Mouse (Mus musculus) layer of hippocampus, adult 18-20 months (tissue): ENCODE measurements around the gene Psmb10. TPM values are rescaled to one million over a fixed set of nuclear protein-coding genes. Genes with fewer than 3 reads are reported as not detected.

Experiments
- DNase-seq, 2 experiments: peaks; one replicate each; pipeline ENCODE4 v3.0.0; 2022; ENCODE audit warnings: low spot score in 2 of 2
- total RNA-seq, 2 experiments: library from RNA; stranded (reverse); gene quantifications; 2 replicates each; pipeline ENCODE4 v1.2.3; 2021

The Psmb10 gene
- total RNA-seq, 2 experiments from 2014 or later: 62.5 to 74.3 TPM

DNA sequence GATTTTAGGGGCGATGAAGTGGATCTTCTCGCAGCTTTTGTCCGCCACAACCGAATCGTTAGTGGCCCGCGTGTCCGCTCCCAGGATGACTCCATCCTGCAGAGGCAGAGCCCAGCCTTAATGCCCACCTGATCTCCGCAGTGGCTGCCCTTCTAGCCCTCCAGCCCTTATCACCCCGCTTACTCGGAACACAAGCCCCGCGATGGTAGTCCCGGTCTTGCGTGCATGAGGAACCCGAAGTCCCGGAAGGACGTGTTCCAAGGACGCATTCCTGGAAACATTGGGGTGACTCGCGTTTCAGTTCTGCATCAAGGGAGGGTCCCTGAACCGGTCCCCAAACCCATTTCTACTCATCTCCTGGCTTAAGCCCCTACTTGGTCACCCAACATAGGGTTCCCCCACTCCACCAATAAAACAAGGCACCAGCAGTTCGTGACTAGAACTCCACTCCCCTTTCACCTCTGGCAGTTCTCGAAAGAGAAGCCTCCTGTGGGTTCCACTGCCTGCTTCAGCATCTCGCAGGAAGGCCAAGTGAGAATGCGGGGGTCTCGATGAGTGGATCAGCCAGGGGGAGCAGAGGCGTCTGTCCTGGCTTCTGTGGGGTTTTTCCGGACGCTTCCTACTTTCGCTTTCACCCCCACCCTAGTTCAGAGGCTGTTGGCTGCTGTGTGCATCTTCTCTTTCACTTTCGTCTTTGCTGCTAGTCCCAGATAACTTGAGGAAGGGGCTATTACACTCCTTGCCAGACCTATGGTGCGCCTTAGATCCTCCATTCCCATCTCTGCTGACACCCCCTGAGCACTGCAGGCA is 543 bp downstream of the Psmb10 start:
- peak in 1 of 2 experiments; percentile 60 for DNase-seq

DNA sequence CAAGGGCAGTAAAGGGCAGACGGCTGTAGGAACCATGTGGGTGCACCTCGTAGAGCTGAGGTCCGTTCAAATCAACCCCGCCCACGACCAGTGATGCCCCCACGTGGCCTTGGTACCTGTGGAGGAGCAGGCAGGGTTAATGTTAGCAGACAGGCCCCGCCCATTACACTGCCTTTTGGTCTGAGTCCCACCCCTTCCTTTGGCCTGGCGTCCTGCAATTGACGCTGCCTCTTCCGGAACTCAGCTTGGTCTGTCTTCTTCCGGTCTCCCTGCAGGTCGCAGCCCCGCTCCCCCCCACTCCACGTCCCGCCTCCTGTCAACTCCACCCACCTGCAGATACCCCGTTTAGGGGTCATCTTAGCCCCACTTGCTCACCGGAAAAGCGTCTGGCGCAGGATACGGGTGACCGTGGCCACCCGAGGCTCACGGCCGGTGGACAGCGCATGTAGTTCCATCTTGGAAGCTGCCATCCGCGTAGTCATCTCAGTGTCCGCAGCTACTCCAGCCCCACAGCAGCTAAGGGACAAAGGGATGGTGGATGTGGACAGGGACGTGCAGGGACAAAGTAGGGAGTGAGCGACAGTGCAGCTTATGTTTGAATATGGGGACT is 1.3 kb downstream of the Psmb10 start:
- peak; percentile 81 to 90 for DNase-seq

DNA sequence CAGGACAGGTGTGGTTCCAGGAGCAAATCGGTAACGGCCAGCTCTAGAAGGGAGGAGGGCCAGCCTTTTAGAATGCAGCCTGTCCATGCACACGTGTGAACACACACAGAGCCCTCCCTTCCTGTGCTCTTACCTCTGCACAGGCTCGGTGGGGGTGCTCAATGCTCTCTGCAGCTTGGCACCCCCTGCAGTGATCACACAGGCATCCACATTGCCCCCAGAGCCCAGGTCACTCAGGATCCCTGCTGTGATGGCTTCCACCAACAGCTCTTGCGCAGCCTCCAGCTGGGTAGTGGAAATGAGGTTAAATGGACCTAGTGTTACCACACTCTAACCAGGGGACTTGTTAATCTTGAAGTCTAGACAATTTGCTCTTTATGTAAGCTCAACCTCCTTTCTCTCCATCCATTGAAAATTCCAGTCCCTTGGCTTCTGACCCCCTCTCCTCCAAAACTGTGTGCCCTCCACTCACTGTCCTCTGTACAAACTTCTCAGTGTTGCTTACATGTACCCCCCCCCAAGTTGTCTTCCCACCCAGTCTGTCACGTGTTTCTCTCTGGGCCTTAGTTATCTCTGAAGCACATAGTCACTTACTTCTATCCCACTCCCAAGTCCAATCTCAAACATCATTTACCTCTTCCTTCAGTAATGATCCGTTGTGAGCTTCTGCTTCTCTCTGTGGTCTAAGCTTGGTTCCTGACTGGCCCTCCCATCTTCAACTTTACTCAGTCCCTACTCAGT is 2.2 kb downstream of the Psmb10 start:
- no peak for DNase-seq

DNA sequence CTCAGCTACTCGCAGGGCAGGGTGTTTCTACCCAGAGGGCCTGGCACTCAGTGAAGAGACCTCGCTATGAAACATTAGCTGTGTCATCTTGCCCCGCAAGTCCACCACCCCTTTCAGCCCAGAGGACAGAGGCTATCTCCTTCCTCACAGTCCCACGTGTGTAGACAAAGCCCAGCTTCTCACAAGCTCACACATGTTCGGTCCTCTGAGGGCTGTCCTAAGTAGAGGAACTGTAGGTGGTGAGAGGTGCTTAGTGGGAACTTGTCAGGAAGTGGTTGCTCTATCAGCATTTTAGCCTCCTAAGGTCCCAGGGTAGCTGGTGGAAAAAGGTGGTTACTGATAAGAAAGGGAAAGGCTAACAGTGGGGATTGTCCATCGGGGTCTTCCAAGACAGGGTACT is 3.1 kb downstream of the Psmb10 start:
- DNase-seq: no peak

DNA sequence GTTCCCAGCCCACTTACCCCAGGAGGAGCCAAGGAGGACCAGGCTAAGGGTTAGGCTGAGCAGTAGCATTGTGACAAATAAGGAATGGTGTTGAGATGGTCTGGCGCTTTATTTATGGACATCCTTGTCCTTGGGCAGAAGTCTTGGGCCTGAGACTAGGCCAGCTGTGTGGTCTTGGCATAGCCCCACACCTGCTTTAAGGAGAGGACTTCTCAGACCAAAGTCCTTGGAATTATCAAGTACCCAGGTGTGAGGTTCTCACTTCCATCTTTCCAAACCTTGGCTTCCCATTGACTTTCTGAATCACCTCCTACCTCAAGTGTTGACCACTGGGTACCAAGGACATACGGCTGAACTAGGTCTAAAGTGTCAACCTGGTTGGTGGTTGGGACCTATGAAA is 4.5 kb downstream of the Psmb10 start, which contains the start of gene Ctrl:
Gene Ctrl, minus strand, starts transcription at position 101 of the 400 bp plus-strand sequence.
- DNase-seq: no peak

DNA sequence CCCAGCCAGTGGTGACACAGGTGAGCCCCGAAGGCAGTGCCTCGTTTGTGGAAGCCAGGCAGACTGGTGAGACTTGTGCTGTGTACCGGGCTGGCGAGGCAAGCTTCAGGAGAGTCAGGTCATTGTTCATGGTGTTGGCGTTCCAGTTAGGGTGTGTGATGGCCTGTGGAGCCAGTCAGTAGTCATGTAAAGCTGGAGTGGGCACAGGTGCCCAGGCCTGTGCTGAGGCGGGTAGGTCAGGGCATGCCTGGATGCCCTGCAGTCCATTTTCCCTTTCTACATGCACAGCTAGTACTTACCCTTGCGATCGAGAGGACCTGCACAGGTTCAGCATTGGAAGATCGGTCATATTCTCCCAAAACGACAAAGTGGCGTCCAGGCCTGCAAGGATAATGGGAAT is 5.7 kb downstream of the Psmb10 start:
- no peak for DNase-seq

GRCm38 (mm10) chr8:105931271-105931670 is 7.0 kb downstream of the Psmb10 start:
- no peak for DNase-seq

- DNase-seq: peak; percentile 76 to 83
Measured at GRCm38 (mm10) chr8:105930602-105931001, 7.6 kb downstream of the Psmb10 start.

GRCm38 (mm10) chr8:105925123-105925522 is 13.1 kb downstream of the Psmb10 start:
- no peak for DNase-seq

GRCm38 (mm10) chr8:105919390-105919789 is 18.9 kb downstream of the Psmb10 start:
- no peak for DNase-seq

GRCm38 (mm10) chr8:105900941-105901616 is 37.2 kb downstream of the Psmb10 start:
- DNase-seq: no peak

DNA sequence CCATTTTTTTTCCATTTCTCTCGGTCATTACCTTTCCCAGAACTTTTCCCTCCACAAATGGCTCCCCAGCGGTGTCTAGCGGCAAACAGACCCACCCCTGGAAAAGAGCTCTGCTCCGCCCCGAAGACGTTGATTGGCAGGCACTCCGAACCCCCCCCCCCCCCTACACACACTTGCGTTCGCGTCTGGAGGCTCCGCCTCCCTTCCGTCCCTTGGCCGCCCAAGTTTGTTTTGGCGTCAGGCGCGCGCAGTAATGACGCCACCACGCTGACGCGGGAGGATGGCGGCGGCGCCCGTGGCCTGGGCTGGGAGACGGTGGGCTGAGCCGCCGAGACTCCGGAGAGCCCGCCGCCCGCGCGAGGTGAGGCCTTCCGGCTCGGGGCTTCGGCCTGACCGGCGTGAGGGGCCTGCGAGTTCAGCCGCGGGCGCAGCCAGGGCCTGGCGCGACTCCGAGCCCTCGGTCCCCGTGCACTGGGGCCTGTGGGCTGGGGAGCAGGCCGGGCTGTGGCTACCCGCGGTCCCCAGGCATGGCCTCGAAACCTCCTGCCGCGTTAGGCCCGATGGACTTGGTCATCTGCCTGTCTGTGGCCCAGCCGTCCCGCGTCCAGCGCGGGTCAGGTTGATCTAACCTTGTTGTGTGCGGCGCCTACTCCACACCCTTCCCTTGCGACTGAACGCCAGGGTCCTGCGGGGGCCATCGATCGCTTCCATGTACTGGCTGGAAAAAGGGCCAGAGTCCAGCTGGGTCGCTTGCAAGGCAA is 37.9 kb downstream of the Psmb10 start, which contains the start of gene Pskh1:
Gene Pskh1, plus strand, starts transcription at position 262 of the 761 bp plus-strand sequence.
- DNase-seq: peak; percentile 89 to 93

DNA sequence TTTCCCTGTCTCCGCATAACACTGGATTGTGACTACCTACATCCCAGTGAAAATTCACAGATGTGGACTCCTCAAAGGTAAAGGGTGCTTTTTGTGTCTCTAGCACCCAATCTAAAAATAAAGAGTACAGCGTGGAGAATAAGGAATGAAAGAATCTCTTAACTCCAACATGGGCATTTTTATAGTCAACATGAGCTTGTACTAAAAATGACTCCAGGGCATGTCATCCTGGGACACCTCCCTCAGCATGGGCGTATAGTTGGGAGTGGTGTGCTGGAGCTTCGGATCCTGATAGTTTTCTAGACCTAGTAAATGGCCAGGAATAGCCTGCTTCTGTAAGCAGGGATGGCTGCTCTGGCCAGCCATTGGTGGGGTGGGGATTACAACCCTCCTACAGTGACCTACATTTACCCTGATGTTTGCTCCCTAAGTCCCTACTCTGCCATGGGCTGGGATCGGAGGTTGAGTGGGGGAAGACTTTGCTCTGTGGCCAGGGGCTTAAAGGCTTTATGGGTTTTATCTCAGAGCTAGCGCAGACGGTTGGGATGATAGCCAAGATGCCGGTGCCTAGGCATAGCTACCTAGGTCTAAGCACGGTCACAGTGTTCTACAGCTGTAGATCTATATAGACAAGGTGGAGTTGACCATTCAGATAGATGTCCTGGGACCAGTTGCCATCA is 40.3 kb downstream of the Psmb10 start:
- no peak for DNase-seq

DNA sequence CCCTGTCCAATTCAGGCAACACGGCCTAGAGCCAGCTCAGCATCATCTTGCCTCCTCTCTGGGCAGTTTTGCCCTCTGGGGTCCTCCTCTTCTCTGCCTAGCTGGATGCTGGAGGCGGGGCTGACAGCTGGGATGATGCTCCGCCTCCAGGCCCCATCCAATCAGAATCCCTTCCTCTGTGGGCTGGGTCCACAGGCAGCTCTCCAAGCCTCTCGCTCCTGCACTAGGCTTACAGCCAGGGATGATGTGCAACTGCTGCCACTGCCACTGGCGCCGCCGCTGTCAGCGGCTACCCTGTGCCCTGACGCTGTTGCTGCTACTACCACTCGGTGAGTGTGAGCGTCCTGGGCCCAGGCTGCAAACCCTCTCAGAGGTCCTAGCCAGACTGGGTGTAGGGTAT is 44.9 kb downstream of the Psmb10 start, which contains the start of gene Nrn1l:
Gene Nrn1l, plus strand, starts transcription at position 229 of the 400 bp plus-strand sequence.
- DNase-seq: peak; percentile 76 to 80

- DNase-seq: peak in 1 of 2 experiments; percentile 44
Measured at GRCm38 (mm10) chr8:105892432-105892831, 45.8 kb downstream of the Psmb10 start.

GRCm38 (mm10) chr8:105890870-105891269 is 47.4 kb downstream of the Psmb10 start:
- peak; percentile 75 to 84 for DNase-seq

GRCm38 (mm10) chr8:105889756-105890465 is 48.3 kb downstream of the Psmb10 start:
- no peak for DNase-seq
